Mouse (Mus musculus) lung, postnatal 0 days (tissue): ENCODE results near the gene Rpl23. TPM values are rescaled to one million over a fixed set of nuclear protein-coding genes. Genes with fewer than 3 reads are reported as not detected.
A peak's percentile ranks its signal among the peaks of the same experiment; 100 is the strongest.

ENCODE experiments used
- ATAC-seq: fragments of 200-750 bp; cut with Nextera tagmentation; 2 replicates; pipeline ENCODE4 v1.8.0; 2017; ENCODE audit warnings: moderate library complexity
- DNase-seq: peaks from one replicate; pipeline ENCODE4 v3.0.0-alpha.2; 2016; ENCODE audit warnings: low spot score
- H3K27ac ChIP-seq: fragments of 300-500 bp; sonication (generic); 2 replicates; pipeline ENCODE4 v1.5.1; 2014; ENCODE audit warnings: antibody characterized with exemption, mild to moderate bottlenecking, low read length, mixed read lengths
- H3K27me3 ChIP-seq: fragments of 300-500 bp; sonication (generic); replicated peaks from 2 replicates; pipeline ENCODE4 v1.6.1; 2014; ENCODE audit warnings: low read length, mixed read lengths; ENCODE audit not compliant: insufficient read depth
- H3K36me3 ChIP-seq: fragments of 300-500 bp; sonication (generic); 2 replicates; pipeline ENCODE4 v1.6.1; 2014; ENCODE audit warnings: low read length, mixed read lengths; ENCODE audit not compliant: insufficient read depth
- H3K4me1 ChIP-seq: fragments of 300-500 bp; sonication (generic); 2 replicates; pipeline ENCODE4 v1.6.1; 2014; ENCODE audit warnings: antibody characterized with exemption, low read depth, low read length, mixed read lengths; ENCODE audit not compliant: insufficient read depth
- H3K4me2 ChIP-seq: fragments of 300-500 bp; sonication (generic); replicated peaks from 2 replicates; pipeline ENCODE4 v1.6.1; 2014; ENCODE audit warnings: low read depth, mild to moderate bottlenecking, low read length, moderate library complexity, mixed read lengths
- H3K4me3 ChIP-seq: fragments of 300-500 bp; sonication (generic); 2 replicates; pipeline ENCODE4 v1.5.1; 2014; ENCODE audit warnings: low read depth, low read length
- H3K9ac ChIP-seq: fragments of 300-500 bp; sonication (generic); replicated peaks from 2 replicates; pipeline ENCODE4 v1.6.1; 2014; ENCODE audit warnings: low read depth, mild to moderate bottlenecking
- H3K9me3 ChIP-seq: fragments of 300-500 bp; sonication (generic); 2 replicates; pipeline ENCODE4 v1.6.1; 2016; ENCODE audit warnings: low read length, mixed read lengths
- CTCF ChIP-seq: IDR thresholded peaks from 2 replicates; pipeline ENCODE4 v1.5.1; 2016; ENCODE audit warnings: antibody characterized with exemption, mild to moderate bottlenecking
- EP300 ChIP-seq: IDR thresholded peaks from 2 replicates; pipeline ENCODE4 v1.6.1; 2016; ENCODE audit warnings: antibody characterized with exemption, mild to moderate bottlenecking, control low read depth
- WGBS: fragments of 180-500 bp; shearing (Covaris S2); extraction: QIAGEN DNeasy Blood & Tissue Kit; methylation state at CpG from one replicate; pipeline ENCODE4 v1.1.7; 2014; 5-methylcytosine and 5-hydroxymethylcytosine counted together
- polyA plus RNA-seq: library from polyadenylated mRNA; unstranded; fragments of >200 nt; fragmentation: Nextera tagmentation; extraction: Ambion mirVana; gene quantifications from 2 replicates; pipeline ENCODE4 v1.2.1, GENCODE M21; 2015

Rpl23 gene
- polyA plus RNA-seq, 1 experiment from 2014 or later: 478 TPM

- H3K9ac ChIP-seq: no peak overlapping the region
- no peaks in the 10 kb centered on the region for H3K4me1 ChIP-seq
- no peak for TF ChIP-seq EP300
- no peak for TF ChIP-seq CTCF
- DNase-seq: no peak
- ATAC-seq: no peak
- H3K4me2 ChIP-seq: no peak overlapping the region
- no peak overlapping the region for H3K27ac ChIP-seq
- H3K27me3 ChIP-seq: no peaks in the 10 kb centered on the region
- 75% methylated on average over 14 of the region's 14 CpGs for WGBS
- no peaks in the 10 kb centered on the region for H3K36me3 ChIP-seq
- no peaks in the 10 kb centered on the region for H3K9me3 ChIP-seq
- no peak overlapping the region for H3K4me3 ChIP-seq
These were observed 10.8 kb downstream of the Rpl23 start for GRCm38 (mm10) chr11:97771410-97771809.

- H3K27ac ChIP-seq: no peak overlapping the region
- H3K36me3 ChIP-seq: no peaks in the 10 kb centered on the region
- no peak for ATAC-seq
- no peak for DNase-seq
- H3K4me1 ChIP-seq: peaks cover 7% of the 10 kb centered on the region; the same call in 1 of the 2 replicates
- TF ChIP-seq CTCF (no peak), EP300 (no peak)
- no peak overlapping the region for H3K9ac ChIP-seq
- H3K27me3 ChIP-seq: no peaks in the 10 kb centered on the region
- H3K4me3 ChIP-seq: no peak overlapping the region
- no peaks in the 10 kb centered on the region for H3K9me3 ChIP-seq
- WGBS: 29% methylated on average over 2 of the region's 2 CpGs
- no peak overlapping the region for H3K4me2 ChIP-seq
These were observed 12.5 kb downstream of the Rpl23 start for GRCm38 (mm10) chr11:97769704-97770103.

- DNase-seq (peak; percentile 98), ATAC-seq (peak; percentile 98)
- peak within 1 kb of the TSS; percentile 81 for H3K4me2 ChIP-seq
- TF ChIP-seq CTCF (no peak), EP300 (peak; percentile 16; the same call in 1 of the 2 replicates)
- H3K27me3 ChIP-seq: no peaks in the 10 kb centered on the region
- under 1% methylated on average over 38 of the region's 38 CpGs for WGBS
- H3K4me1 ChIP-seq: peaks cover 7% of the 10 kb centered on the region; the same call in 1 of the 2 replicates
- H3K9me3 ChIP-seq: no peaks in the 10 kb centered on the region
- H3K27ac ChIP-seq: peak within 1 kb of the TSS; percentile 94
- peaks cover 12% of the 10 kb centered on the region for H3K36me3 ChIP-seq
- H3K4me3 ChIP-seq: peak within 1 kb of the TSS; percentile 81
- peak within 1 kb of the TSS; percentile 97 for H3K9ac ChIP-seq
These were observed 15.9 kb downstream of the Rpl23 start, which contains the start of gene Cwc25 for GRCm38 (mm10) chr11:97766154-97766881. Gene Cwc25 (minus strand): TSS chr11:97766556.

- H3K36me3 ChIP-seq: peaks cover 20% of the 10 kb centered on the region
- TF ChIP-seq EP300 (no peak), CTCF (peak; percentile 37; the same call in 1 of the 2 replicates)
- H3K9me3 ChIP-seq: no peaks in the 10 kb centered on the region
- H3K4me2 ChIP-seq: no peak overlapping the region
- DNase-seq (no peak), ATAC-seq (no peak)
- H3K4me3 ChIP-seq: no peak overlapping the region
- H3K4me1 ChIP-seq: peaks cover 7% of the 10 kb centered on the region; the same call in 1 of the 2 replicates
- H3K27me3 ChIP-seq: no peaks in the 10 kb centered on the region
- no peak overlapping the region for H3K27ac ChIP-seq
- no peak overlapping the region for H3K9ac ChIP-seq
These were observed 20.6 kb downstream of the Rpl23 start for GRCm38 (mm10) chr11:97761638-97762037.

- Histone ChIP-seq H3K4me2 (no peak overlapping the region), H3K27me3 (no peaks in the 10 kb centered on the region), H3K9ac (no peak overlapping the region), H3K4me3 (no peak overlapping the region), H3K4me1 (no peaks in the 10 kb centered on the region), H3K27ac (no peak overlapping the region), H3K9me3 (no peaks in the 10 kb centered on the region), H3K36me3 (peaks cover 29% of the 10 kb centered on the region)
- TF ChIP-seq CTCF (no peak), EP300 (no peak)
- DNase-seq: no peak
- ATAC-seq: no peak
- WGBS: 74% methylated on average over 6 of the region's 6 CpGs
These were observed 23.3 kb downstream of the Rpl23 start for GRCm38 (mm10) chr11:97758942-97759341.

- H3K27ac ChIP-seq: no peak overlapping the region
- no peaks in the 10 kb centered on the region for H3K27me3 ChIP-seq
- DNase-seq: no peak
- H3K4me1 ChIP-seq: no peaks in the 10 kb centered on the region
- peaks cover 28% of the 10 kb centered on the region for H3K36me3 ChIP-seq
- 93% methylated on average over 1 of the region's 1 CpGs for WGBS
- H3K9me3 ChIP-seq: no peaks in the 10 kb centered on the region
- ATAC-seq: no peak
- H3K4me2 ChIP-seq: no peak overlapping the region
- no peak overlapping the region for H3K9ac ChIP-seq
- no peak for TF ChIP-seq EP300
- no peak overlapping the region for H3K4me3 ChIP-seq
These were observed 24.1 kb downstream of the Rpl23 start for GRCm38 (mm10) chr11:97758125-97758524.
